Mouse (Mus musculus) liver, postnatal 0 days (tissue): ENCODE data around the gene Bud13. TPM values are rescaled to one million over a fixed set of nuclear protein-coding genes. Genes with fewer than 3 reads are reported as not detected.
A peak's percentile ranks its signal among the peaks of the same experiment; 100 is the strongest.

Experiments used
- ATAC-seq: fragments of 200-750 bp; cut with Nextera tagmentation; 2 replicates; pipeline ENCODE4 v1.8.0; 2017; ENCODE audit warnings: mild to moderate bottlenecking, moderate library complexity
- DNase-seq: peaks from one replicate; pipeline ENCODE4 v3.0.0-alpha.2; 2016
- H3K27ac ChIP-seq: fragments of 300-500 bp; sonication (generic); 2 replicates; pipeline ENCODE4 v1.5.1; 2014; ENCODE audit warnings: antibody characterized with exemption, moderate library complexity, mild to moderate bottlenecking, low read depth
- H3K27me3 ChIP-seq: fragments of 300-500 bp; sonication (generic); 2 replicates; pipeline ENCODE4 v1.6.1; 2014; ENCODE audit warnings: low read length, control low read depth, mixed read lengths; ENCODE audit not compliant: insufficient read depth
- H3K36me3 ChIP-seq: fragments of 300-500 bp; sonication (generic); replicated peaks from 2 replicates; pipeline ENCODE4 v1.6.1; 2014; ENCODE audit warnings: mild to moderate bottlenecking, control low read depth, low read length, moderate library complexity, mixed read lengths; ENCODE audit not compliant: insufficient read depth
- H3K4me1 ChIP-seq: fragments of 300-500 bp; sonication (generic); 2 replicates; pipeline ENCODE4 v1.6.1; 2014; ENCODE audit warnings: antibody characterized with exemption, mild to moderate bottlenecking, control low read depth; ENCODE audit not compliant: insufficient read depth
- H3K4me2 ChIP-seq: fragments of 300-500 bp; sonication (generic); 2 replicates; pipeline ENCODE4 v1.6.1; 2014; ENCODE audit warnings: low read depth, mild to moderate bottlenecking, low read length, moderate library complexity, mixed read lengths
- H3K4me3 ChIP-seq: fragments of 300-500 bp; sonication (generic); 2 replicates; pipeline ENCODE4 v1.5.1; 2014; ENCODE audit warnings: low read depth, low read length
- H3K9ac ChIP-seq: fragments of 300-500 bp; sonication (generic); replicated peaks from 2 replicates; pipeline ENCODE4 v1.6.1; 2014; ENCODE audit warnings: mild to moderate bottlenecking, moderate library complexity
- H3K9me3 ChIP-seq: fragments of 300-500 bp; sonication (generic); 2 replicates; pipeline ENCODE4 v1.6.1; 2016; ENCODE audit warnings: mild to moderate bottlenecking, control low read depth, low read length, mixed read lengths
- CTCF ChIP-seq: sonication (generic); IDR thresholded peaks from 2 replicates; pipeline ENCODE4 v1.5.1; 2016; ENCODE audit warnings: antibody characterized with exemption, low read depth
- EP300 ChIP-seq: IDR thresholded peaks from 2 replicates; pipeline ENCODE4 v1.6.1; 2016; ENCODE audit warnings: antibody characterized with exemption, low read depth, mild to moderate bottlenecking
- WGBS: fragments of 180-500 bp; shearing (Covaris S2); extraction: QIAGEN DNeasy Blood & Tissue Kit; methylation state at CpG from one replicate; pipeline ENCODE4 v1.1.7; 2014; ENCODE audit not compliant: insufficient replicate concordance; 5-methylcytosine and 5-hydroxymethylcytosine counted together
- polyA plus RNA-seq: library from polyadenylated mRNA; unstranded; fragments of >200 nt; fragmentation: Nextera tagmentation; extraction: Ambion mirVana; gene quantifications from 2 replicates; pipeline ENCODE4 v1.2.1, GENCODE M21; 2015

The Bud13 gene
- polyA plus RNA-seq, 1 experiment from 2014 or later: 4.0 TPM

DNA sequence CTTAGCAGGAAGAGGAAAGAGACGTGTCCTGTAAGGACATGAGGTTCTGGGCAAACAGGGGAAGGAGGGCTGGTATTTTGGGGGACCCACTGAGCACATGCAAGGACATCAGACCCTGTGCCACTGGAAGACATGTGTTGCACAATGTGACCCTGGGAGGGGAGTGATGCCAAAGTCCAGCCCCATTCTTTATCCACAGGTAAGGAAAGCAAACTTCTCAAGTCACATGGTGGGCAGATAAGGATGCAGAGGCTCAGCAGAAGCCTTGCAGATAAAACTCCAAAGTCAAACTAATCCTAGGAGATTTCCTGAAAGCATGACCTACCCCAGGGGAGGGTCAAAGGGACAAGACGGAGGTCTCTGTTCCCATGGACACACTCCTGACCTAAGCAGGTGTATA is 41.0 kb upstream of the Bud13 start:
- Histone ChIP-seq H3K4me3 (no peak overlapping the region), H3K36me3 (no peaks in the 10 kb centered on the region), H3K27ac (no peak overlapping the region), H3K27me3 (no peaks in the 10 kb centered on the region), H3K4me2 (no peak overlapping the region), H3K4me1 (peaks cover 8% of the 10 kb centered on the region), H3K9me3 (no peaks in the 10 kb centered on the region), H3K9ac (no peak overlapping the region)
- WGBS: 57% methylated on average over 2 of the region's 2 CpGs
- TF ChIP-seq CTCF (no peak), EP300 (no peak)
- DNase-seq (no peak), ATAC-seq (no peak)

DNA sequence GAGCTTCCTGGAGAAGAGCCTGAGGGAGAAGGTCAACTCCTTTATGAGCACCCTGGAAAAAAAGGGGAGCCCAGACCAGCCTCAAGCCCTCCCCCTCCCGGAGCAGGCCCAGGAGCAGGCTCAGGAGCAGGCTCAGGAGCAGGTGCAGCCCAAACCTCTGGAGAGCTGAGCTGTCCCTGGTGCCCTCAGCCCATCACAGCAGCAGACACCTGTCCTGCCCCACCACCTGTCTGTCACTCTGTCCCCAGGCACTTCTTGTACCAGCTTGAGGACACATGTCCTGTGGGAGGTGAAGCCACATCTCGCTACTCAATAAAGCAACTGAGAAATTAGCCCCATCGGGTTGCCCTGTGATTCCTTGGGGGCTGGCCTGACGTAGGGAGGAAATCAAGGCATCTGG is 39.7 kb upstream of the Bud13 start:
- ATAC-seq: no peak
- H3K9ac ChIP-seq: no peak overlapping the region
- H3K4me2 ChIP-seq: no peak overlapping the region

DNA sequence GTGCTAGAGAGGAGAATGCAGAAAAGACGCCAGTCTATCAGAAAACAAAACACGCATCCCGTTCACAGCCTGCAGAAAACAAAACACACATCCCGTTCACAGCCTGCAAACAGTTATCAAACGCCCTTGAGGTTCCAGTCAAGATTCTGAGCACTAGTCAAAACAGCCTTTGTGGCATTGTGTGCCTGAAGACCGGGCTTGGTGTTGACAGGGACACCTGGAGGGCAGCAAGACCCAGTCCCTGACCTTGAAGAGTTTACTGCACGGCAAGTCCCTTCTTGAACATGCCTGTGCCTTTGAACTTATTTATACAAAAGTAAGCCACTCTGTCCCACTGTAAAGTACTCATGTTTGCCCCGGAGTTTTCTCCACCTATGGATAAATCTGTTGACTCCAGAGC is 39.2 kb upstream of the Bud13 start:
- Histone ChIP-seq H3K9me3 (no peaks in the 10 kb centered on the region), H3K27me3 (no peaks in the 10 kb centered on the region), H3K27ac (no peak overlapping the region), H3K4me2 (no peak overlapping the region), H3K36me3 (no peaks in the 10 kb centered on the region), H3K9ac (no peak overlapping the region), H3K4me1 (peaks cover 7% of the 10 kb centered on the region), H3K4me3 (no peak overlapping the region)
- no peak for TF ChIP-seq CTCF
- TF ChIP-seq EP300: no peak
- DNase-seq (no peak), ATAC-seq (no peak)
- WGBS: 60% methylated on average over 8 of the region's 8 CpGs

More for the DNA sequence above, 39.7 kb upstream of the Bud13 start:
- H3K4me3 ChIP-seq: no peak overlapping the region
- H3K4me1 ChIP-seq: peaks cover 7% of the 10 kb centered on the region
- H3K9me3 ChIP-seq: no peaks in the 10 kb centered on the region
- TF ChIP-seq EP300 (no peak), CTCF (no peak)
- no peaks in the 10 kb centered on the region for H3K27me3 ChIP-seq
- no peaks in the 10 kb centered on the region for H3K36me3 ChIP-seq
- DNase-seq: peak; percentile 13
- WGBS: 72% methylated on average over 4 of the region's 4 CpGs
- H3K27ac ChIP-seq: no peak overlapping the region

DNA sequence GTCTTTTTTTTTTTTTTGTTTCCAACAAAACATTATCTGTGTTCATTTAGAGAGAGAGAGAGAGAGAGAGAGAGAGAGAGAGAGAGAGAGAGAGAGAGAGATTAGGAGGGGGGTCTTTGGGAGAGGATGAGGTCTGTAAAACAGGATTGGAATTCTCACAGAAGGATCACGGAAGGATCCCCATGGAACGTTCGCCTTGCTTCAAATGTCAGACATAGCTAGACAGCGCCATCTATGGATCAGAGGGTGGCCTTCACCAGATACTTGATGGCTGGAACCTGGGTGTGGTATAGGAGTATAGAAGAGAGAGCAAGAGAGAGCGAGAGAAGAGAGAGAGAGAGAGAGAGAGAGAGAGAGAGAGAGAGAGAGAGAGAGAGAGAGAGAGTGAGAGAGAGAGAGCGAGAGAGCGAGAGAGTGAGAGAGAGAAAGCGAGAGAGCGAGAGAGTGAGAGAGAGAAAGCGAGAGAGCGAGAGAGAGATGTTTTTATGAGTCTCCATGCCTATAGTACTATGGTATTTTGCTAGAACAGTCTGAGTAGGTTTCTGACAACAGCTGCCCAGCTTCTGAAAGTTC is 36.0 kb upstream of the Bud13 start:
- TF ChIP-seq EP300: no peak
- TF ChIP-seq CTCF: peak; percentile 90
- peak; percentile 73 for DNase-seq

DNA sequence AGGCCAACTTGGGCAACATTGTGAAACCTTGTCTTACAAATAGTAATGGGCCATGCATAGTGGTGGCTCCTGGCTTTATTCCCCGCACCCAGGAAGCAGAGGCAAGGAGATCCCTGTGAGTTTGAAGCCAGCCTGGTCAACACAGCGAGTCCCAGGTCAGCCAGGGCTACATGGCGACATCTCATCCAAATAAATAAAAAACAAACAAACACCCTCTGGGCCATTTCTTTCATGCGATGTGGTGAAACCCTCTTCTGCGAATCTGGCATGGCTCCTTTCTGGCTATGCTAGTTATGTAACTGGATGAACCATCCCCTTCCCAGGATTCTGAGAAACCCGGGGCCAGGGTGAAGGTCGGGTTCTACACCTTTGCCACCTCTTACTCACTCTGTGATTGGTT is 26.6 kb upstream of the Bud13 start:
- H3K4me3 ChIP-seq: no peak overlapping the region
- H3K9me3 ChIP-seq: no peaks in the 10 kb centered on the region
- DNase-seq: peak; percentile 46
- H3K4me1 ChIP-seq: peaks cover 19% of the 10 kb centered on the region
- WGBS: 66% methylated on average over 7 of the region's 7 CpGs
- H3K27me3 ChIP-seq: no peaks in the 10 kb centered on the region
- peak; percentile 83 for ATAC-seq
- H3K4me2 ChIP-seq: no peak overlapping the region
- H3K36me3 ChIP-seq: no peaks in the 10 kb centered on the region
- no peak overlapping the region for H3K9ac ChIP-seq
- peak overlapping the region; percentile 92 for H3K27ac ChIP-seq
- TF ChIP-seq CTCF (no peak), EP300 (no peak)

More for the DNA sequence above, 36.0 kb upstream of the Bud13 start:
- no peak overlapping the region for H3K27ac ChIP-seq
- H3K36me3 ChIP-seq: no peaks in the 10 kb centered on the region
- H3K4me2 ChIP-seq: no peak overlapping the region
- H3K9me3 ChIP-seq: no peaks in the 10 kb centered on the region
- no peaks in the 10 kb centered on the region; the same call in 1 of the 2 replicates for H3K4me1 ChIP-seq
- no peak overlapping the region for H3K4me3 ChIP-seq
- 24% methylated on average over 11 of the region's 11 CpGs for WGBS
- peak; percentile 75 for ATAC-seq
- H3K9ac ChIP-seq: no peak overlapping the region
- no peaks in the 10 kb centered on the region for H3K27me3 ChIP-seq

DNA sequence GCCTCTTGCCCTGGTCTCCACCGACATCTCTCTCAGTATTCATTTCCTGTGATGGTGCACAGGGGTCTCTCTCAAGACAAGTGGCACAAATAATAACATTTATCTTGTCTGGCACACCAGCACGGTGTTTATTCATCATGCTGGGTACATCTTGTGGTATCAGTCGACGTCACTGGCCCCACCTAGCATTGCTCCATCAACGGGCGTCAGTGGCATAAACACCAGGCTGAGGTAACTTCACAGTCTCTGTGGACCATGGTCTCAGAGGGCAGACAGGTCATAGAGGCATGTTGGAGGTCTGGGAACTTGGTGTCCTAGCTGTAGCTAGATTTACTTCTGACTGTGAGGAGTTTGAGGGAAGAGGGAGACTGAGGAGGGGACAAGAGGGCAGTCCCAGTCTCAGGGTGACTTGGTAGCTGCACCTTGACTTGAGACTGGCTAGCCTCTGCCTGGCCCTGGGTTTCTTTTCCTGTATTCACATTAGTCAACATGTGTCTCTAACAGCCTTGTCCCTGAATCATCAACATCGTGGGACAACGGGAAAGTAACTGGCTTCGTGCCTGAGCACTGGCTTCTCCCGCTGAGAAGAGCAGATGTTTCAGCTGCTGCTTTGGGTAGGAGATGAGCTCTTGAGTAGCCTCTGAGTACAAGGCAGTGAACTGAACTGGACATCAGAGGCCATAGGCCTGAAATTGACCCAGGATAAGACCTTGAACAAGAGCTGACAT is 26.0 kb upstream of the Bud13 start:
- Histone ChIP-seq H3K9me3 (no peaks in the 10 kb centered on the region), H3K4me3 (no peak overlapping the region), H3K4me1 (peaks cover 23% of the 10 kb centered on the region), H3K27me3 (no peaks in the 10 kb centered on the region), H3K27ac (peak overlapping the region; percentile 92), H3K4me2 (no peak overlapping the region), H3K36me3 (no peaks in the 10 kb centered on the region), H3K9ac (no peak overlapping the region)
- DNase-seq: peak; percentile 82
- ATAC-seq: peak; percentile 91
- WGBS: 56% methylated on average over 10 of the region's 10 CpGs
- TF ChIP-seq CTCF (no peak), EP300 (peak; percentile 91)
